ENCODE assay signal across 8 mouse cellular contexts in the genomic region with DNA sequence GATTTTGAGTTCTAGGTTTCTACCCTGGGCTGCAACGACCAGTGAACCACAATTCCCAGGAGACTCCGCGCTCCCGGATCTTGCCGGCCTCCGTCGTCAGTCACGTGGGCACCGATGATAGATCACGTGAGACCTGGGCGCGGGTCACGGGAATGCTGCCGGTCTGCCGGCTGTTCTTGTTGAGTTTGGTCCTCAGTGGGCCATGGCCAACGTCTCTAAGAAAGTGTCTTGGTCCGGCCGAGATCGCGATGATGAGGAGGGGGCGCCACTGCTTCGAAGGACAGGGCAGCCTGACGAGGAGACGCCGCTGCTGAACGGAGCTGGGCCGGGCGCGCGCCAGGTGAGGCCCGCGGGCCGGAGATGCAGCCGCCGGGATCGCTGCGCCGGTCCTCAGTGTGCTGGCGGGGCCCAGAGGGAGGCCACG. TPM values are rescaled to one million over a fixed set of nuclear protein-coding genes. Genes with fewer than 3 reads are reported as not detected.
DNase-seq lines count a peak whose midpoint lies in the region; ATAC-seq lines count a peak whose summit lies in the region.

TSS of gene Clcn7 (plus strand) at position 117 of the 424 bp plus-strand sequence.

- H3K4me3 ChIP-seq in heart, embryonic 13.5 days = peak within 1 kb of the TSS; percentile 99
- H3K4me3 ChIP-seq in liver, embryonic 12.5 days = peak within 1 kb of the TSS; percentile 84
- H3K4me3 ChIP-seq in stomach, embryonic 15.5 days (replicated peaks) = peak within 1 kb of the TSS; percentile 87

- no peaks in the 10 kb centered on the region for H3K9me3 ChIP-seq in heart, embryonic 13.5 days
- H3K9me3 ChIP-seq in liver, embryonic 12.5 days (replicated peaks) = no peaks in the 10 kb centered on the region
- H3K9me3 ChIP-seq in stomach, embryonic 15.5 days = no peaks in the 10 kb centered on the region

- peak within 1 kb of the TSS; percentile 50; the same call in 1 of the 2 replicates for H3K27ac ChIP-seq in heart, embryonic 13.5 days (replicated peaks)
- peak within 1 kb of the TSS; percentile 74 for H3K27ac ChIP-seq in liver, embryonic 12.5 days
- no peak within 1 kb of the TSS for H3K27ac ChIP-seq in stomach, embryonic 15.5 days

- H3K27me3 ChIP-seq in heart, embryonic 13.5 days (replicated peaks) = no peaks in the 10 kb centered on the region
- H3K27me3 ChIP-seq in liver, embryonic 12.5 days (replicated peaks) = no peaks in the 10 kb centered on the region
- no peaks in the 10 kb centered on the region for H3K27me3 ChIP-seq in stomach, embryonic 15.5 days (replicated peaks)

- peak; percentile 79 for DNase-seq in CD4-positive helper T cell, adult 2 months (ENCODE audit: low read depth, low spot score)
- DNase-seq in brain, embryonic 18.5 days (ENCODE audit: low read depth, low spot score) = peak; percentile 84
- peak; percentile 97 for DNase-seq in kidney, postnatal 10 days
- peak; percentile 79 to 91 for DNase-seq in natural killer cell, adult 2 months (ENCODE audit: low spot score in 2 of 2)

- no peaks in the 10 kb centered on the region for H3K36me3 ChIP-seq in heart, embryonic 13.5 days
- H3K36me3 ChIP-seq in liver, embryonic 12.5 days = peaks cover 16% of the 10 kb centered on the region
- no peaks in the 10 kb centered on the region for H3K36me3 ChIP-seq in stomach, embryonic 15.5 days

- peak; percentile 97 for ATAC-seq in erythroid progenitor cell, adult 5-6 weeks (replicated peaks; ENCODE audit: low FRiP score, poor library complexity, severe bottlenecking)
- ATAC-seq in heart, embryonic 13.5 days (ENCODE audit: extremely low read depth, insufficient number of reproducible peaks, low FRiP score, low TSS enrichment) = peak; percentile 78
- peak; percentile 89 for ATAC-seq in liver, embryonic 12.5 days
- ATAC-seq in stomach, embryonic 15.5 days (ENCODE audit: insufficient read depth, low FRiP score, low read depth) = peak; percentile 93

- under 1% methylated on average over 40 of the region's 40 CpGs for WGBS in heart, embryonic 13.5 days
- under 1% methylated on average over 40 of the region's 40 CpGs for WGBS in liver, embryonic 12.5 days (ENCODE audit: insufficient replicate concordance)
- under 1% methylated on average over 40 of the region's 40 CpGs for WGBS in stomach, embryonic 15.5 days

- H3K4me2 ChIP-seq in heart, embryonic 13.5 days = peak within 1 kb of the TSS; percentile 92
- peak within 1 kb of the TSS; percentile 83 for H3K4me2 ChIP-seq in liver, embryonic 12.5 days
- peak within 1 kb of the TSS; percentile 63 for H3K4me2 ChIP-seq in stomach, embryonic 15.5 days

- H3K4me1 ChIP-seq in heart, embryonic 13.5 days = peaks cover 12% of the 10 kb centered on the region
- peaks cover 36% of the 10 kb centered on the region for H3K4me1 ChIP-seq in liver, embryonic 12.5 days
- peaks cover 8% of the 10 kb centered on the region for H3K4me1 ChIP-seq in stomach, embryonic 15.5 days

- H3K9ac ChIP-seq in heart, embryonic 13.5 days = peak within 1 kb of the TSS; percentile 94
- peak within 1 kb of the TSS; percentile 83 for H3K9ac ChIP-seq in liver, embryonic 12.5 days
- peak within 1 kb of the TSS; percentile 77 for H3K9ac ChIP-seq in stomach, embryonic 15.5 days

RNA-seq across cellular contexts. Expression of gene Clcn7, which starts in this region (rescaled TPM):
- total RNA-seq in erythroid progenitor cell, adult 5-6 weeks (2015; ENCODE audit: low replicate concordance) = 17.3 and 23.1 TPM in 2 replicates
- total RNA-seq in erythroid progenitor cell, adult 5-6 weeks (2017; ENCODE audit: low replicate concordance) = 20.0 and 22.6 TPM in 2 replicates
- polyA plus RNA-seq in heart, embryonic 13.5 days (2015; fragmentation: Nextera tagmentation; extraction: Ambion mirVana) = 15.7 and 17.9 TPM in 2 replicates
- 13.7 and 14.8 TPM in 2 replicates for polyA plus RNA-seq in liver, embryonic 12.5 days (2016; fragmentation: Nextera tagmentation; extraction: Ambion mirVana)
- polyA plus RNA-seq in stomach, embryonic 15.5 days (2015; fragmentation: Nextera tagmentation; extraction: Ambion mirVana) = 18.1 and 21.1 TPM in 2 replicates
